Mouse (Mus musculus): Measurements from ENCODE around the gene Gsc2.
A peak's percentile ranks its signal among the peaks of the same experiment; 100 is the strongest.

The Gsc2 gene

GRCm38 (mm10) chr16:17922163-17922538 is 7.3 kb upstream of the Gsc2 start:
- no peak for DNase-seq (ENCODE audit: low read depth)

GRCm38 (mm10) chr16:17921325-17922162 is 6.7 kb upstream of the Gsc2 start:
- peak; percentile 93 for DNase-seq (ENCODE audit: low read depth)

GRCm38 (mm10) chr16:17920586-17920985 is 5.7 kb upstream of the Gsc2 start:
- no peak for DNase-seq (ENCODE audit: low read depth)

GRCm38 (mm10) chr16:17911052-17911595 is 3.7 kb downstream of the Gsc2 start, which contains the start of gene Ess2:
Gene Ess2, minus strand, starts transcription at chr16:17911348.
- DNase-seq (ENCODE audit: low read depth): peak; percentile 92

GRCm38 (mm10) chr16:17898462-17898861 is 16.4 kb downstream of the Gsc2 start, which contains the start of the genes Dgcr2 and Tssk2:
Gene Dgcr2, minus strand, starts transcription at chr16:17898562.
Gene Tssk2, plus strand, starts transcription at chr16:17898637.
- no peak for DNase-seq (ENCODE audit: low read depth)

GRCm38 (mm10) chr16:17896091-17896490 is 18.8 kb downstream of the Gsc2 start:
- no peak for DNase-seq (ENCODE audit: low read depth)

GRCm38 (mm10) chr16:17893923-17894322 is 20.9 kb downstream of the Gsc2 start, which contains the start of gene Tssk1:
Gene Tssk1, plus strand, starts transcription at chr16:17894223.
- no peak for DNase-seq (ENCODE audit: low read depth)

- DNase-seq (ENCODE audit: low read depth): no peak
Measured at GRCm38 (mm10) chr16:17892606-17893005, 22.3 kb downstream of the Gsc2 start.

GRCm38 (mm10) chr16:17891567-17891959 is 23.3 kb downstream of the Gsc2 start, which contains the start of gene Gm20518:
Gene Gm20518, minus strand, starts transcription at chr16:17891671.
- peak; percentile 78 for DNase-seq (ENCODE audit: low read depth)

- DNase-seq (ENCODE audit: low read depth): peak; percentile 53
Measured at GRCm38 (mm10) chr16:17890917-17891566, 23.8 kb downstream of the Gsc2 start.

- no peak for DNase-seq (ENCODE audit: low read depth)
Measured at GRCm38 (mm10) chr16:17890342-17890727, 24.5 kb downstream of the Gsc2 start.

- no peak for DNase-seq (ENCODE audit: low read depth)
Measured at GRCm38 (mm10) chr16:17889689-17890341, 25.0 kb downstream of the Gsc2 start.

GRCm38 (mm10) chr16:17884116-17884515 is 30.7 kb downstream of the Gsc2 start:
- DNase-seq (ENCODE audit: low read depth): no peak

GRCm38 (mm10) chr16:17882196-17882595 is 32.7 kb downstream of the Gsc2 start:
- no peak for DNase-seq (ENCODE audit: low read depth)

- DNase-seq (ENCODE audit: low read depth): no peak
Measured at GRCm38 (mm10) chr16:17879571-17879970, 35.3 kb downstream of the Gsc2 start.

GRCm38 (mm10) chr16:17876096-17876495 is 38.8 kb downstream of the Gsc2 start:
- DNase-seq (ENCODE audit: low read depth): no peak

GRCm38 (mm10) chr16:17875174-17875573 is 39.7 kb downstream of the Gsc2 start:
- DNase-seq (ENCODE audit: low read depth): no peak

- no peak for DNase-seq (ENCODE audit: low read depth)
Measured at GRCm38 (mm10) chr16:17872995-17873394, 41.9 kb downstream of the Gsc2 start.

- no peak for DNase-seq (ENCODE audit: low read depth)
Measured at GRCm38 (mm10) chr16:17871248-17871647, 43.6 kb downstream of the Gsc2 start.

GRCm38 (mm10) chr16:17865770-17866169 is 49.1 kb downstream of the Gsc2 start:
- DNase-seq (ENCODE audit: low read depth): no peak

GRCm38 (mm10) chr16:17865293-17865692 is 49.6 kb downstream of the Gsc2 start:
- DNase-seq (ENCODE audit: low read depth): no peak

All from fibroblast of lung, adult 2 months (primary cell).